Mouse (Mus musculus) forebrain, embryonic 11.5 days (tissue): ENCODE results near the gene Ogn. TPM values are rescaled to one million over a fixed set of nuclear protein-coding genes. Genes with fewer than 3 reads are reported as not detected.
"Not testable (repeated sequence)": the region's sequence is repeated elsewhere in the genome, so short reads cannot be mapped to it uniquely, and the experiment has no call there.

Source experiments
- ATAC-seq: fragments of 200-750 bp; cut with Nextera tagmentation; replicated peaks from 2 replicates; pipeline ENCODE4 v1.8.0; 2017; ENCODE audit warnings: moderate TSS enrichment; ENCODE audit not compliant: low FRiP score
- DNase-seq: peaks from one replicate; pipeline ENCODE4 v3.0.0-alpha.2; 2017; ENCODE audit warnings: low spot score
- H3K27ac ChIP-seq: fragments of 300-500 bp; sonication (generic); 2 replicates; pipeline ENCODE4 v1.5.1; 2014; ENCODE audit warnings: low read depth, low read length
- H3K27me3 ChIP-seq: fragments of 300-500 bp; sonication (generic); 2 replicates; pipeline ENCODE4 v1.6.1; 2014; ENCODE audit warnings: mild to moderate bottlenecking, low read length, mixed read lengths; ENCODE audit not compliant: control insufficient read depth, insufficient read depth
- H3K36me3 ChIP-seq: fragments of 300-500 bp; sonication (generic); 2 replicates; pipeline ENCODE4 v1.6.1; 2014; ENCODE audit warnings: mild to moderate bottlenecking, low read length, moderate library complexity, mixed read lengths; ENCODE audit not compliant: control insufficient read depth, insufficient read depth
- H3K4me1 ChIP-seq: fragments of 300-500 bp; sonication (generic); replicated peaks from 2 replicates; pipeline ENCODE4 v1.6.1; 2014; ENCODE audit warnings: low read length, mixed read lengths; ENCODE audit not compliant: control insufficient read depth, insufficient read depth
- H3K4me2 ChIP-seq: fragments of 300-500 bp; sonication (generic); 2 replicates; pipeline ENCODE4 v1.6.1; 2014; ENCODE audit warnings: low read depth, mild to moderate bottlenecking, low read length, moderate library complexity, mixed read lengths; ENCODE audit not compliant: severe bottlenecking
- H3K4me3 ChIP-seq: fragments of 300-500 bp; sonication (generic); 2 replicates; pipeline ENCODE4 v1.5.1; 2014; ENCODE audit warnings: low read depth, low read length
- H3K9ac ChIP-seq: fragments of 300-500 bp; sonication (generic); 2 replicates; pipeline ENCODE4 v1.6.1; 2014; ENCODE audit warnings: low read length
- H3K9me3 ChIP-seq: fragments of 300-500 bp; sonication (generic); 2 replicates; pipeline ENCODE4 v1.6.1; 2016; ENCODE audit warnings: low read length, mixed read lengths; ENCODE audit not compliant: control insufficient read depth
- WGBS: fragments of 180-500 bp; shearing (Covaris S2); extraction: QIAGEN DNeasy Blood & Tissue Kit; methylation state at CpG from one replicate; pipeline ENCODE4 v1.1.7; 2014; 5-methylcytosine and 5-hydroxymethylcytosine counted together
- polyA plus RNA-seq: library from polyadenylated mRNA; unstranded; fragments of >200 nt; fragmentation: Nextera tagmentation; extraction: Ambion mirVana; gene quantifications from 2 replicates; pipeline ENCODE4 v1.2.1, GENCODE M21; 2014

Gene Ogn
- polyA plus RNA-seq, 1 experiment from 2014 or later = 9.8 TPM

DNA sequence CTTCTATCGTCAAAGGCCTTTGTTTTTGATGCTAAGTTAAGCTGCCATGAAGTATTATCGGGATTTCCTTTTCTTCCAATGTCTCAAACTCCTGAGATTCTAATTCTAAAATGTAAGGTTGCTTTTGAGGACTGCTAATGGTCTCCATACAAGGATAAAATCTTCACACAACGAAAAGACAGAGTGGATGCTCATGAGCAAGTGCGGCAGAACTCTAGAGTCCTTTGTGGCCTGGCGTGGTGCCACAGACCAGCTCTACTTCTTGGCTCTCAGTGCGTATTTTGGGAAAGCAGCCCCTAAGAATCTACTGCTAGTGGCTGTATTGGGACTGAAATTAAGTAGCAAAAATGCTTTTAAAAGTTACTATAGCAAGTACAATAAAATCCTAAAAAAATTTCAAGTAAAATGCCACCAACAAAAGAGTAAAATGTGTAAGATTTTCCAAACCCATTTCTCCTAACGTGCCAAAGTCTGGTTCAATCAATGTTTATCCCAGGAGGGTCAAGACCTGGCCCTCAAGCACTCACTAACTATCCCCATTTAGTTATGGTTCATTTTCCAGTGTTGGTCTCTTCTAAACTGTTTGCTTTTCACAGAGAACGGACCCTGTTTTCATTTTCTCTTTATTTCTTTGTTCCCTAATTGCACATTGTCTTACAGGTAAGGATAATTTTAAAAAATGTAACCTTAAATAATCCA lies 23.4 kb upstream of the Ogn start:
- ATAC-seq (no peak), DNase-seq (no peak)
- no peak overlapping the region for H3K4me2 ChIP-seq
- 79% methylated on average over 8 of the region's 8 CpGs for WGBS
- no peaks in the 10 kb centered on the region for H3K4me1 ChIP-seq
- no peak overlapping the region for H3K27ac ChIP-seq
- no peak overlapping the region for H3K9ac ChIP-seq
- no peaks in the 10 kb centered on the region for H3K36me3 ChIP-seq
- H3K4me3 ChIP-seq = no peak overlapping the region
- H3K9me3 ChIP-seq = no peaks in the 10 kb centered on the region
- H3K27me3 ChIP-seq = no peaks in the 10 kb centered on the region

DNA sequence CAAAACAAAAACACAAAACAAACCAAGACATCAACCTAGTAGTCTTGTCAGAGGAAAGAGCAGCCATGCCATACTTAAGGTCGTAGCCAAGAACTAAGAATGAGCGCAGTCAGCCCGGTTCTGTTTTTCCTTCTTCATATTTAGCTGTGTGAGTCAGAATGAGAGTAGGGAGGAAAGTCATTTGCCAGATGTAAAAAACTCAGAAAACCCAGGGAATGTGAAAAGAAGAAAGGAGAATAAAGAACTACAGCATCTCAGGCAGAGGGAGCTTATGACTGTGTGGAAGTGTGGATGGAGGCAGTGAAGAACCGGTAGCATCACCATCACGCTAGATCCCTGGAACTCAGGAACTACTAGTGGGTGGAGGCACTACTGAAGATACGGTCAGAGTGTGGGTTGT lies 21.8 kb upstream of the Ogn start:
- Histone ChIP-seq H3K27ac (no peak overlapping the region), H3K9ac (no peak overlapping the region), H3K36me3 (no peaks in the 10 kb centered on the region), H3K4me3 (no peak overlapping the region), H3K9me3 (no peaks in the 10 kb centered on the region), H3K27me3 (no peaks in the 10 kb centered on the region), H3K4me2 (no peak overlapping the region), H3K4me1 (no peaks in the 10 kb centered on the region)
- DNase-seq = no peak
- 94% methylated on average over 6 of the region's 6 CpGs for whole genome bisulfite sequencing
- ATAC-seq = no peak

DNA sequence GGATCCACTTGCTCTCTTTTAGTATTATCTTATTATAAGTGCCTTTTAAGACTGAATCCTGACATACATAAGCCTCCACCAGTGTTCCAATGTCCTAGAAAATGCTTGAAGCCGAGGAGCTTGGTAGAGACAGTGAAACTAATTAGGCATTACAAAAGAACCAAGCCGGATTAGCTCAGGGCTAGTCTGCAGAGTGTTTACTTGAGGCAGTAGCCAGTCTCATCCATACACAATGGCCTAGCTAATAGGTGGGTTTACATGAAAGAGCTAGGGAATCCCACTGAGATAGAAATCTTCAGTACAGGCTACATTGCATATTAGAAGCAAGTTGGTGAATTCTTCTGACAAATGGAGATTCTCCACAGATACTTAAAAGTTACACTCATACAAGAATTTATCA lies 5.3 kb upstream of the Ogn start:
- not testable (repeated sequence) for H3K4me1 ChIP-seq, ATAC-seq, H3K9ac ChIP-seq, DNase-seq, H3K36me3 ChIP-seq, H3K9me3 ChIP-seq, H3K27ac ChIP-seq, H3K4me2 ChIP-seq, H3K27me3 ChIP-seq, H3K4me3 ChIP-seq
- WGBS = 38% methylated on average over 2 of the region's 2 CpGs

DNA sequence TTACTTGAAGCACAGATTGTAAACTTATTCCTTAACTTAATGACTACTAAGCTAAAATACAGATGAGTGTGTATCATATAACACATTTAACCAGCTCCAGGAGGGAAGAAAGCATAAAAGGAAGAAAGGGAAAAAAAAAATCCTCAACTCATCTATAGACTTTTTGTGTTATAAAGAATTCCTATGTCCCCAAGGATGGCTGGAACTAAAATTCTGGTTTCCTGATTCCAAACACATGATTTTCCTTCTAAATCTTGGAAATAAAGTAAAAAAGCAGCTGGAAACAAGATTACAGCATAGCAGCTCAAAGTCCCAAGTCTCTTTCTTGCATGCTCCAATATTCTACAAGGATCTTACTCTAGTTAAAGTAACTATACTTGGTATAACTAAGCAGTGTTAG lies 4.2 kb upstream of the Ogn start:
- no peaks in the 10 kb centered on the region for H3K36me3 ChIP-seq
- no peak overlapping the region for H3K27ac ChIP-seq
- no peak overlapping the region for H3K9ac ChIP-seq
- no peaks in the 10 kb centered on the region for H3K4me1 ChIP-seq
- H3K27me3 ChIP-seq = no peaks in the 10 kb centered on the region
- ATAC-seq = no peak
- no peak for DNase-seq
- no peak overlapping the region for H3K4me2 ChIP-seq
- no peak overlapping the region for H3K4me3 ChIP-seq
- no peaks in the 10 kb centered on the region for H3K9me3 ChIP-seq

DNA sequence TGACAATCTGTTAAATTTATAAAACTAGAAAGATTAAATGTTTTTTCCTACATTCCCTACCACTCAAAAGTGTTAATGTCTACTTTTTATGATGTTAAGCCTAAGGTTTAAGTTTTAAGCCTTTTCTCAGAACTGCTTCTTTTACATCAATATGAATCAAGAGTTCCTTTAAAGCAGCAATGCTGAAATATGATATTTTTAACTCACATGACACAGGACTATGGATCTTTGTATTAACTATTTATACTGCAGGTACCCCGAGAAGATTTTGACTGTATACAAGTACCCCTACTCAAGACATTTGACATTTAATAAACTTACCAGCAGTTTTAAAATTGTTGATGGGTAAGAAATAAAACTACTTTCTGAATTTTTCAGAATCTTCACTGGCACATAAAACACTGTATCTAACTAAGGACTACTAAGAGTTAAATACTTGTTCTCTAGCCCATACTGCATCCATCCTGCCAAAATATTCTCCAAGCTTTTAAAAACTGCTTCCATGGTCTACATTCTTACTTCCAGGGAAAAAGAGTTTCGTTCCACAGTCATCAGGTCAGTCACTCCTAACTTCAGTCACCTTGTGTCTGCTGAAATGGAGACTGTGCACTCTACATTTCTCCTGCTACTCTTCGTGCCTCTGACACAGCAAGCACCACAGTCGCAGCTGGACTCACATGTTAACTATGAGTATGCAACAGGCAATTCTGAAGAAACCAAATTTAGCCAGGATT lies 910 bp downstream of the Ogn start:
- 80% methylated on average over 4 of the region's 4 CpGs for WGBS

DNA sequence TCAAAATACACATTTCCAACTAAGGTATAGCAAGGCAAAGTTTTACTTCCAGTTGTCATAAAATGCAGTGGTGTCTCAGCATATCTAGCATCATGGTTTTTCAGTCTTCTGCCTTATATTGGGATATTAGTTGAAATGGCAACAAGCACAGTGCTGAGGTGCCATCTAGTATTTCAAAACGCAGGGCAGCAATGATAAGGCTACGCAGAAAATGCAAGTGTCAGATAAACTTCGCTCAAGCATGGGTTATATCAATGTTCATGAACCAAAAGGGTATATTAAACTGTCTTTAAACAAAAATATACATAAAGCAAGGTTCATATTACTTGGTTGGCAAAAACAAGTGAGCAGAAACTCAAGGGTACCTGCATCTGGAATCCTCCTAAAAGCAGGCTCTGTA lies 9.2 kb downstream of the Ogn start:
- Histone ChIP-seq H3K4me3 (no peak overlapping the region), H3K9ac (no peak overlapping the region), H3K9me3 (no peaks in the 10 kb centered on the region), H3K27ac (no peak overlapping the region), H3K36me3 (no peaks in the 10 kb centered on the region), H3K4me2 (no peak overlapping the region), H3K4me1 (no peaks in the 10 kb centered on the region), H3K27me3 (no peaks in the 10 kb centered on the region)
- ATAC-seq (no peak), DNase-seq (no peak)
- 93% methylated on average over 3 of the region's 3 CpGs for WGBS

More for the DNA sequence above, 910 bp downstream of the Ogn start:
- H3K9ac ChIP-seq = no peak overlapping the region
- no peaks in the 10 kb centered on the region for H3K4me1 ChIP-seq
- H3K27ac ChIP-seq = no peak overlapping the region
- ATAC-seq (no peak), DNase-seq (no peak)
- H3K4me3 ChIP-seq = no peak overlapping the region
- H3K36me3 ChIP-seq = no peaks in the 10 kb centered on the region
- H3K4me2 ChIP-seq = no peak overlapping the region
- no peaks in the 10 kb centered on the region for H3K9me3 ChIP-seq
- no peaks in the 10 kb centered on the region for H3K27me3 ChIP-seq

DNA sequence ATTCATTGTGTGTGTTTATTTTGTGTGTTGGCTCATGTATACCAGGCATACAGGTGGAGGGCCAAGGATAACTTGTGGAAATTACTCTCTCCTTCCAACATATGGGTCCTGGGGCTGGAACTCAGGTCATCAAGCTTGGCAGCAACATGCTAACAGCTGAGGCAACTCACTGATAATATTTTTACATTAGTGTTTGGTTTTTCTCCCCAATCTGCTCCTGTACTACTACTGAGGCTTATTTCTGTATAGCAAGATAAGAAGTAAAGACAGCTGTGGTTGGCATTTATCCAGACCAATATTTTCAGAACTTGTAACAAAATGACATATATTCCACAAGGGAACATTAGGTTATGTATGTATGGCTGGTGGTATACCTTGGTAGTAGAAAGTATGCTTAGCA lies 10.5 kb downstream of the Ogn start:
- H3K4me1 ChIP-seq = no peaks in the 10 kb centered on the region
- no peak for ATAC-seq

DNA sequence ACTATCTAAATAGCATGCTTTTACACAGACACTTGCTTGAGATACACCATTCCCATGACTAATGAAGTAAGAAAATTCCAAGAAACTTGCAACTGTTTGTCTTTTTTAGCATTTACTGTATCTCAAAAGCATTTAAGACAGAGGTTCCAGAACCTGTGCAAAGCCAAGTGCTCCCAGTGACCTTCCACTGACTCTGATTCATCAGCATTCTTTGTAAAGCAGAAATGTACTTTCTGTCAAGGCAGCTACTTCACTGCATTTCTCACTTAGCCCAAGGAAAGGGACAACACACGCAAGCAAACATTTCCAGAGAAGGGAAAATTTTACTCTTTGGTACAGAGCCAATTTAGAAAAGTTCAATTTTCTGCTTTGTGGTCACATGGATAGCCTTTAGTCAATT lies 15.4 kb downstream of the Ogn start:
- H3K9ac ChIP-seq = no peak overlapping the region
- H3K4me1 ChIP-seq = no peaks in the 10 kb centered on the region
- H3K4me2 ChIP-seq = no peak overlapping the region
- H3K9me3 ChIP-seq = no peaks in the 10 kb centered on the region
- ATAC-seq (no peak), DNase-seq (no peak)
- H3K36me3 ChIP-seq = no peaks in the 10 kb centered on the region
- no peak overlapping the region for H3K4me3 ChIP-seq
- WGBS = 93% methylated on average over 1 of the region's 1 CpGs
- H3K27ac ChIP-seq = no peak overlapping the region
- H3K27me3 ChIP-seq = no peaks in the 10 kb centered on the region

More for the DNA sequence above, 10.5 kb downstream of the Ogn start:
- DNase-seq = no peak
- H3K9ac ChIP-seq = no peak overlapping the region
- H3K4me2 ChIP-seq = no peak overlapping the region
- H3K36me3 ChIP-seq = no peaks in the 10 kb centered on the region
- no peak overlapping the region for H3K27ac ChIP-seq
- H3K9me3 ChIP-seq = no peaks in the 10 kb centered on the region
- H3K27me3 ChIP-seq = no peaks in the 10 kb centered on the region
- H3K4me3 ChIP-seq = no peak overlapping the region

DNA sequence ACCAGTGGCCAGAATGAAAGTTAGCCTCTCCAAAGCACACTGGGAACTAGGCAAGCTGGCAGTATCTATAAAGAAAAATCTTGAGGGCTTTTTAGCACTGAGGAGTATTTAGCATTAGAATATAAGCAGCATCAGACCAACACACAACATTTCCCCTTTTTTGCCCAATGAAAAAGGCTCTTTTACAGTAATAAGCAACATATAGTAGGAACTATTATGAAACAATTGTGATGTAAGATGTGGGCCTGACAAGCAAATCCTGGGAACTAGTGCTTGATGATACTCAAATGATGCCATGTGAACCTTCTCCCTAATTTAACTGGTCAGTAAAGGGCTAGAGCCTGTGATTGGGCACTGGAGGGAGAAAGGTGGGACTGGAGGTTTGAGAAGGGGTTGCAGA lies 20.3 kb downstream of the Ogn start:
- Histone ChIP-seq H3K4me2 (no peak overlapping the region), H3K4me1 (no peaks in the 10 kb centered on the region), H3K27me3 (no peaks in the 10 kb centered on the region), H3K9ac (no peak overlapping the region), H3K4me3 (no peak overlapping the region), H3K27ac (no peak overlapping the region), H3K9me3 (no peaks in the 10 kb centered on the region), H3K36me3 (no peaks in the 10 kb centered on the region)
- no peak for ATAC-seq
- DNase-seq = no peak
